Mouse (Mus musculus): ENCODE data around the gene Gm28308. TPM values are rescaled to one million over a fixed set of nuclear protein-coding genes. Genes with fewer than 3 reads are reported as not detected.

The Gm28308 gene
- polyA plus RNA-seq, 1 experiment from 2014 or later = not detected

DNA sequence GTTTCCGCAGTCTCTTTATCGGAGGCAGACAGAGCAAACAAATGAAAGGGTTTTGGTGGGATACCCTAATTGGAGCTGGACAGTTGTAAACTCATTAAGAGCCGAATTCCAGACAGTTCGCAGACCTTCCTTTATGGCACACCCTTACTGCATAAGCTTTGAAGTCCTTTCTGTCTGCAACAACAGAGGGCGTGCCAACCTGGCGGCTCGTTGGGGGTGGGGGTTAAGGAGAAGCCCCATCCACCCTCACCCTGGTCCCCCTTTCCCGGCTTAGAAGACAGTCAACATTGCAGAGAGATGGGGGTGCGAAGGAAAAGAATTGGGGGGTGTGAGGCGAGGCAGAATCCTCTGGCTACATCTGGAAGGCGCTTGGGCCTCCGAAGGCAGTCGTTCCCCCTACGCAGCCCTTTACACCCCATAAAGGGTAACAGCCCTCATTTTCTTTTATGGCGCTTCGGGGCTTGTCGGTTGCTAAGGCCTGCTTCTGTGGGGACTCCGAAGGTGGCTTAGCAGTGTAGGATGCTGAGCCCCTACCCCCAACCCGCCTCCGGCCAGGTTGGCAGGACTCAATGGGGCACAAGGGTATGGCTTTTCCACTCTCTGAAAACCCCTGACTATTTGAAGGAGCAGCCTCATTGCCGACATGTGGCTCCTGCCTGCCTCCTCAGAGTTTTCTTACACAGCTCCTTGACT, 9.0 kb upstream of the Gm28308 start:
- no peak for ATAC-seq (ENCODE audit: insufficient read depth)
- H3K27ac ChIP-seq (replicated peaks) = no peak overlapping the region
- H3K4me3 ChIP-seq (replicated peaks) = peak overlapping the region; percentile 51
- H3K36me3 ChIP-seq (replicated peaks) = no peaks in the 10 kb centered on the region
- H3K9me3 ChIP-seq (replicated peaks) = no peaks in the 10 kb centered on the region
- peaks cover 100% of the 10 kb centered on the region for H3K27me3 ChIP-seq
- H3K4me2 ChIP-seq = peak overlapping the region; percentile 69
- 13% methylated on average over 21 of the region's 21 CpGs for WGBS (ENCODE audit: insufficient replicate concordance)
- peaks cover 14% of the 10 kb centered on the region; the same call in 1 of the 2 replicates for H3K4me1 ChIP-seq (replicated peaks)
- no peak overlapping the region for H3K9ac ChIP-seq

- no peaks in the 10 kb centered on the region for H3K36me3 ChIP-seq (replicated peaks)
- WGBS (ENCODE audit: insufficient replicate concordance) = under 1% methylated on average over 46 of the region's 46 CpGs
- H3K9ac ChIP-seq = no peak within 1 kb of the TSS
- ATAC-seq (ENCODE audit: insufficient read depth) = no peak
- H3K9me3 ChIP-seq (replicated peaks) = no peaks in the 10 kb centered on the region
- peak within 1 kb of the TSS; percentile 69 for H3K4me2 ChIP-seq
- peaks cover 100% of the 10 kb centered on the region for H3K27me3 ChIP-seq
- H3K27ac ChIP-seq (replicated peaks) = no peak within 1 kb of the TSS
- H3K4me1 ChIP-seq (replicated peaks) = peaks cover 19% of the 10 kb centered on the region; the same call in 1 of the 2 replicates
- H3K4me3 ChIP-seq (replicated peaks) = peak within 1 kb of the TSS; percentile 51
Observed at GRCm38 (mm10) chr6:52221337-52221992, 8.3 kb upstream of the Gm28308 start, which contains the start of gene Hoxa7. TSS of gene Hoxa7 (minus strand) at chr6:52221854.

DNA sequence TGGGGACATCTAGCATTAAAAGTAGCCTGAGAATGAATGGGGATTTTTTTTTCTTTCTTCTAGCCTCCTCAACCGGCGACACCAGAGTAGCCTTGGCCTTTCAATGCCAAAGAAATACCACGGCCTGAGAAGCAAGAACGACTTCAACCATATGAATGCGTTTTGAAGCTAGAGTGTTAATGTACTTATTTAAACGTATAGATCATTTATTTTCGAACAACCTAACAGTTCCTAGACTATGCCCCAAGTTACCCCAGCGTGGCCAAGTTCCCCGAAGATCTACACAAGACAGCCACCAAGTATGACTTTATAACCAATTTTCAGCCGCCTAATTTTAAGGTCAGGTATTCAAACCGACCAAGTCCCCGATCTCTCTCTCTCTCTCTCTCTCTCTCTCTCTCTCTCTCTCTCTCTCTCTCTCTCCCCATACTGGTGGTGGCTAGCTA, 7.7 kb upstream of the Gm28308 start:
- peaks cover 100% of the 10 kb centered on the region for H3K27me3 ChIP-seq
- H3K9ac ChIP-seq = no peak overlapping the region
- no peak overlapping the region for H3K27ac ChIP-seq (replicated peaks)

GRCm38 (mm10) chr6:52220003-52220864, 7.1 kb upstream of the Gm28308 start:
- peaks cover 100% of the 10 kb centered on the region for H3K27me3 ChIP-seq
- no peak overlapping the region for H3K4me2 ChIP-seq
- H3K4me3 ChIP-seq (replicated peaks) = no peak overlapping the region
- peaks cover 19% of the 10 kb centered on the region; the same call in 1 of the 2 replicates for H3K4me1 ChIP-seq (replicated peaks)
- H3K36me3 ChIP-seq (replicated peaks) = no peaks in the 10 kb centered on the region
- no peak for ATAC-seq (ENCODE audit: insufficient read depth)
- WGBS (ENCODE audit: insufficient replicate concordance) = 30% methylated on average over 32 of the region's 32 CpGs
- no peak overlapping the region for H3K9ac ChIP-seq
- H3K9me3 ChIP-seq (replicated peaks) = no peaks in the 10 kb centered on the region
- no peak overlapping the region for H3K27ac ChIP-seq (replicated peaks)

More for the DNA sequence above, 7.7 kb upstream of the Gm28308 start:
- peak overlapping the region; percentile 69 for H3K4me2 ChIP-seq
- H3K4me3 ChIP-seq (replicated peaks) = peak overlapping the region; percentile 51
- 4% methylated on average over 12 of the region's 12 CpGs for WGBS (ENCODE audit: insufficient replicate concordance)
- peaks cover 19% of the 10 kb centered on the region; the same call in 1 of the 2 replicates for H3K4me1 ChIP-seq (replicated peaks)
- ATAC-seq (ENCODE audit: insufficient read depth) = no peak
- no peaks in the 10 kb centered on the region for H3K9me3 ChIP-seq (replicated peaks)
- no peaks in the 10 kb centered on the region for H3K36me3 ChIP-seq (replicated peaks)

DNA sequence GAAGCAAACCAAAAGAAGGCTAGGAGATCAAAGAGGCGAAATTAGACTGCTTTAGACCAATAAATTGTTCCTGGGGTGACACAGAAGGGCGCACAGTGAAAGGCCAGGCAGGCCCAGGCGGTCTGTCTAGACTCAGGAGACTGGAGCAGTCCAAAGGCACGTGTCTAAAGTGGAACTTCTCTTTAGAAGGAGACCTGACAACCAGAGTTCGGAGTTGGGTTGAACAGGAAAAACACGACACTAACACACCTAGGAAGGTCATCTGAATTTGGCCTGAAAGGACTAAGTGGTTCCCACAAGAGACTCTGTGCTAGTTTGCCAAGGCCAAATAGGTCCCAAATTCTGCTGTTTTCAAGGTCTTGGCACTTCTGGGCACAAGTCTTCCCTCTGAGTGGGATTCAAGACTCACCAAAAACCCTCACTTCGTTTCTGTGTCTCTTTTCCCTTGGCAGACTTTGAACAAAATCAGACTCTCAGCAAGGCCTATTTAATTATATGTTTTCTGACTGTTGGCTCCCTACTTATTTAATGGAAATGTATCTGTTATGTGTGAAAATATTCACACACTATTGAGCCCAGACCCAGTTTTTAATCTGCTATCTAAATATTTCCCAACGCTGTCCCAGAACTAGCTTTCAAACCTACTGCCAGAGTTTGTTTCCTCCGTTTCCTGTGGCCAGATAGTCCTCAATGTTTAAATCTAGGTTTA, 6.2 kb upstream of the Gm28308 start:
- H3K4me2 ChIP-seq = no peak overlapping the region
- H3K9ac ChIP-seq = no peak overlapping the region
- no peak overlapping the region for H3K4me3 ChIP-seq (replicated peaks)
- H3K36me3 ChIP-seq (replicated peaks) = no peaks in the 10 kb centered on the region
- ATAC-seq (ENCODE audit: insufficient read depth) = no peak
- H3K9me3 ChIP-seq (replicated peaks) = no peaks in the 10 kb centered on the region
- H3K4me1 ChIP-seq (replicated peaks) = peaks cover 19% of the 10 kb centered on the region; the same call in 1 of the 2 replicates
- H3K27me3 ChIP-seq = peaks cover 100% of the 10 kb centered on the region
- no peak overlapping the region for H3K27ac ChIP-seq (replicated peaks)
- 45% methylated on average over 9 of the region's 9 CpGs for WGBS (ENCODE audit: insufficient replicate concordance)

DNA sequence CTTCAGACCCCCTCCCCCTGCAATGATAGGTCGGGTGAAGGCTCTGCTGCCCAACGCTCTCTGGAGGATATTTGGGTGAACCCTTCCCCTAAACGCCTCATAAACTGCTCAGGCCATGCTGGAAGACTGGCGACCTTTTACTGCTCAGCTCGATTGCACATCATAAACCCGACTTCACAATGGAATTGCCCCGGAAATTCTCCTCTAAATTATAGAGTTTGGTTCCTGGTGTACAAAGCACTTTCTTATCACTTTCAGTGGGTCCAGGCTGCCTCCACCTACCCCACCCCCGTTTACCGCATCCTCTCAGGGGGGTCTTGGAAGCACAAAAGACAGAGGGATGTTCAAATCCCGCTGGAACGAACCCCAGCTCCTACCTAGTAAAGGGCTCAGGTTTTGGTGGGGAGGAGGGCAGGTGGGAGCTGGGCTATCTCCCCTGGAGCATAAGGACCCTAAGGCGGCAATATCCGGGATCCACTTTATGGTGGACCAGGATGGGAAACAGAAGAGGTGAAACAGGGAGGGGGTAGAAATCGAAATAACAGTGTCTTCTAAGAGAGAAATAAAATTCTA, 5.6 kb upstream of the Gm28308 start:
- H3K4me1 ChIP-seq (replicated peaks) = peaks cover 19% of the 10 kb centered on the region; the same call in 1 of the 2 replicates
- H3K4me2 ChIP-seq = no peak overlapping the region
- H3K9me3 ChIP-seq (replicated peaks) = no peaks in the 10 kb centered on the region
- H3K9ac ChIP-seq = no peak overlapping the region
- WGBS (ENCODE audit: insufficient replicate concordance) = 30% methylated on average over 14 of the region's 14 CpGs
- H3K4me3 ChIP-seq (replicated peaks) = no peak overlapping the region
- H3K27ac ChIP-seq (replicated peaks) = no peak overlapping the region
- H3K27me3 ChIP-seq = peaks cover 100% of the 10 kb centered on the region
- ATAC-seq (ENCODE audit: insufficient read depth) = no peak
- no peaks in the 10 kb centered on the region for H3K36me3 ChIP-seq (replicated peaks)

GRCm38 (mm10) chr6:52217895-52218642, 4.9 kb upstream of the Gm28308 start:
- Histone ChIP-seq H3K4me1 (replicated peaks) (peaks cover 19% of the 10 kb centered on the region; the same call in 1 of the 2 replicates), H3K4me3 (replicated peaks) (no peak overlapping the region; the same call in 1 of the 2 replicates), H3K9me3 (replicated peaks) (no peaks in the 10 kb centered on the region), H3K9ac (no peak overlapping the region), H3K27ac (replicated peaks) (no peak overlapping the region), H3K27me3 (peaks cover 100% of the 10 kb centered on the region), H3K36me3 (replicated peaks) (no peaks in the 10 kb centered on the region), H3K4me2 (no peak overlapping the region; the same call in 1 of the 2 replicates)
- WGBS (ENCODE audit: insufficient replicate concordance) = 15% methylated on average over 23 of the region's 23 CpGs
- no peak for ATAC-seq (ENCODE audit: insufficient read depth)

DNA sequence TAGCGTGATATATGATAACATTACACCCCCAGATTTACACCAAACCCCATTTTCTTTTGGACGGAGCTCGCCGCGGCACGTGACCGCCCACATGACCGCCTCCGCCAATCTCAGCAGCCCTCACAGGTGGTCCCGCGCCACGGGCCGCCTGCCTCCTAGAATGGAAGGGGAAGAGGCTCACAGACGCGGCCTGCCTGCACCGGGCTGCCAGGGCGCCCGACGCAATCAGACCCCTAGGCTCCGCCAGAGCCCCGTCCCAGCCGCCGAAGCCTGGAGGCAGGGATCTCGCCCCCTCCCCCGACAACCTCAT, 4.3 kb upstream of the Gm28308 start:
- WGBS (ENCODE audit: insufficient replicate concordance) = 2% methylated on average over 25 of the region's 25 CpGs
- Histone ChIP-seq H3K36me3 (replicated peaks) (no peaks in the 10 kb centered on the region), H3K9me3 (replicated peaks) (no peaks in the 10 kb centered on the region), H3K4me2 (peak overlapping the region; percentile 49), H3K27ac (replicated peaks) (no peak overlapping the region), H3K27me3 (peaks cover 100% of the 10 kb centered on the region), H3K4me1 (replicated peaks) (peaks cover 24% of the 10 kb centered on the region; the same call in 1 of the 2 replicates), H3K4me3 (replicated peaks) (peak overlapping the region; percentile 22), H3K9ac (no peak overlapping the region)
- no peak for ATAC-seq (ENCODE audit: insufficient read depth)

GRCm38 (mm10) chr6:52216691-52217458, 3.7 kb upstream of the Gm28308 start:
- peaks cover 21% of the 10 kb centered on the region; the same call in 1 of the 2 replicates for H3K4me1 ChIP-seq (replicated peaks)
- H3K36me3 ChIP-seq (replicated peaks) = no peaks in the 10 kb centered on the region
- peak overlapping the region; percentile 49 for H3K4me2 ChIP-seq
- ATAC-seq (ENCODE audit: insufficient read depth) = no peak
- no peaks in the 10 kb centered on the region for H3K9me3 ChIP-seq (replicated peaks)
- no peak overlapping the region for H3K9ac ChIP-seq
- no peak overlapping the region for H3K27ac ChIP-seq (replicated peaks)
- peaks cover 100% of the 10 kb centered on the region for H3K27me3 ChIP-seq
- 1% methylated on average over 60 of the region's 60 CpGs for WGBS (ENCODE audit: insufficient replicate concordance)
- peak overlapping the region; percentile 22 for H3K4me3 ChIP-seq (replicated peaks)

Measured in liver, embryonic 15.5 days (tissue).